Mouse (Mus musculus): ENCODE results near the gene Phf21a.

DNA sequence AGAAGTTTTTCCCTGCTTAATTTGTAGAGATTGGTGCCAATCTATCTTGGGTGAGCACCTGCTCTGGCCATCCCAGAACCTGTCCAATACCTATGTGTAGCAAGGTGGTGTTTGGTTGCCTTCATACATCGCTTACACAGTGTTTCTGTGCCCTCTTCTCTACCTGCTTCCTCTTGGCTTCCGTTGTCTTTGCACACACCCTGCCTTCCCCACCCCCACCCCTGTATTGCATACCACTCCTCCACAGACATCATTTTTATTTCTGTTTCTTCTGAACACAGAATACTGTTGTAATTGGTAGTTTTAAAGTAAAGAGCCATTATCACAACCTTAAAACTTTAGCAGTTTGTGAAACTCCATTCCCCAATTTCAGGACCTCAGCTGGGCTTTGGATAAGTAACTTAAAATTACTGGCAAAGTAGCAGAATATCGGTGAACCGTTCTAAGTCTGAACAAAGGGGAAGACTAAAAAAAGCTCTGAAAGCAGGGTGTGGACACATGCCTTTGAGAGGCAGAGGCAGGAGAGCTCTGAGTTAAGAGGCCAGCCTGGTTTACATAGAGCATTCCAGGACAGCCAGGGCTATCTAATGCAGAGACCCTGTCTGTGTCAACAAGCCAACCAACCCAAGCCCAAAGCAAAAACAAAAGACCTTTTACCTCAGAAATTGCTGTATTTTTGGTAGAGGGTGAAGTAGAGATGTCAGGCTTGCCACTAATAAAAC is 109.6 kb downstream of the Phf21a start:
- no peak for TF ChIP-seq CTCF (IDR thresholded peaks at IDR 0.05; ENCODE audit: low read depth, low read length)
- no peak for TF ChIP-seq POLR2A (IDR thresholded peaks at IDR 0.05; ENCODE audit: insufficient read depth, low read length)
- TF ChIP-seq EP300 (IDR thresholded peaks at IDR 0.05; ENCODE audit: insufficient read depth, low read depth, low read length) = no peak
